Mouse (Mus musculus) midbrain, postnatal 0 days (tissue): ENCODE results near the gene Fuz. TPM values are rescaled to one million over a fixed set of nuclear protein-coding genes. Genes with fewer than 3 reads are reported as not detected.
A peak's percentile ranks its signal among the peaks of the same experiment; 100 is the strongest.

Experiments used
- ATAC-seq: fragments of 200-750 bp; cut with Nextera tagmentation; 2 replicates; pipeline ENCODE4 v1.8.0; 2017; ENCODE audit warnings: moderate number of reproducible peaks, mild to moderate bottlenecking, moderate TSS enrichment, moderate library complexity; ENCODE audit not compliant: low FRiP score
- DNase-seq: peaks from one replicate; pipeline ENCODE4 v3.0.0-alpha.2; 2015; ENCODE audit warnings: low spot score
- H3K27ac ChIP-seq: fragments of 300-500 bp; sonication (generic); 2 replicates; pipeline ENCODE4 v1.5.1; 2014; ENCODE audit warnings: low read depth, mild to moderate bottlenecking, low read length, mixed read lengths
- H3K27me3 ChIP-seq: fragments of 300-500 bp; sonication (generic); 2 replicates; pipeline ENCODE4 v1.6.1; 2014; ENCODE audit warnings: low read length, control low read depth, mixed read lengths; ENCODE audit not compliant: insufficient read depth
- H3K36me3 ChIP-seq: fragments of 300-500 bp; sonication (generic); 2 replicates; pipeline ENCODE4 v1.6.1; 2014; ENCODE audit warnings: low read length, control low read depth, mixed read lengths; ENCODE audit not compliant: insufficient read depth
- H3K4me1 ChIP-seq: fragments of 300-500 bp; sonication (generic); 2 replicates; pipeline ENCODE4 v1.6.1; 2014; ENCODE audit warnings: mild to moderate bottlenecking, control low read depth, antibody characterized with exemption, low read length, mixed read lengths; ENCODE audit not compliant: insufficient read depth
- H3K4me2 ChIP-seq: fragments of 300-500 bp; sonication (generic); 2 replicates; pipeline ENCODE4 v1.6.1; 2014; ENCODE audit warnings: low read depth, mild to moderate bottlenecking, low read length, mixed read lengths; ENCODE audit not compliant: poor library complexity, severe bottlenecking
- H3K4me3 ChIP-seq: fragments of 300-500 bp; sonication (generic); 2 replicates; pipeline ENCODE4 v1.5.1; 2014; ENCODE audit warnings: low read depth, mild to moderate bottlenecking, low read length, moderate library complexity
- H3K9ac ChIP-seq: fragments of 300-500 bp; sonication (generic); replicated peaks from 2 replicates; pipeline ENCODE4 v1.6.1; 2014; ENCODE audit warnings: mild to moderate bottlenecking, low read length, moderate library complexity, mixed read lengths; ENCODE audit not compliant: poor library complexity, severe bottlenecking
- H3K9me3 ChIP-seq: fragments of 300-500 bp; sonication (generic); 2 replicates; pipeline ENCODE4 v1.6.1; 2016; ENCODE audit warnings: low read length, control low read depth
- CTCF ChIP-seq: IDR thresholded peaks from 2 replicates; pipeline ENCODE4 v1.5.1; 2016; ENCODE audit warnings: antibody characterized with exemption, mild to moderate bottlenecking
- WGBS: fragments of 180-500 bp; shearing (Covaris S2); extraction: QIAGEN DNeasy Blood & Tissue Kit; methylation state at CpG from one replicate; pipeline ENCODE4 v1.1.7; 2014; 5-methylcytosine and 5-hydroxymethylcytosine counted together
- polyA plus RNA-seq: library from polyadenylated mRNA; unstranded; fragments of >200 nt; fragmentation: Nextera tagmentation; extraction: Ambion mirVana; gene quantifications from 2 replicates; pipeline ENCODE4 v1.2.1, GENCODE M21; 2015
- total RNA-seq: library from RNA; depleted of rRNA; stranded (reverse); fragments of >200 nt; gene quantifications from 2 replicates; pipeline ENCODE4 v1.2.3, GENCODE M21; 2014

The Fuz gene
- total and polyA plus RNA-seq, 2 experiments from 2014 or later: 15.4 to 22.4 TPM

GRCm38 (mm10) chr7:44919127-44919526 is 23.2 kb downstream of the Fuz start:
- H3K27ac ChIP-seq: no peak overlapping the region
- 86% methylated on average over 5 of the region's 5 CpGs for WGBS
- peaks cover 19% of the 10 kb centered on the region for H3K36me3 ChIP-seq
- TF ChIP-seq CTCF: no peak
- no peaks in the 10 kb centered on the region for H3K9me3 ChIP-seq
- H3K4me3 ChIP-seq: no peak overlapping the region
- DNase-seq: no peak
- no peak overlapping the region for H3K4me2 ChIP-seq
- no peaks in the 10 kb centered on the region for H3K27me3 ChIP-seq
- ATAC-seq: no peak
- H3K4me1 ChIP-seq: no peaks in the 10 kb centered on the region
- no peak overlapping the region for H3K9ac ChIP-seq

GRCm38 (mm10) chr7:44922530-44922929 is 26.7 kb downstream of the Fuz start:
- no peak for TF ChIP-seq CTCF
- Histone ChIP-seq H3K4me3 (no peak overlapping the region), H3K4me1 (peaks cover 2% of the 10 kb centered on the region; the same call in 1 of the 2 replicates), H3K9me3 (no peaks in the 10 kb centered on the region), H3K27me3 (no peaks in the 10 kb centered on the region), H3K27ac (no peak overlapping the region), H3K36me3 (peaks cover 14% of the 10 kb centered on the region), H3K4me2 (no peak overlapping the region), H3K9ac (no peak overlapping the region)
- no peak for DNase-seq
- no peak for ATAC-seq

- 61% methylated on average over 3 of the region's 3 CpGs for WGBS
- DNase-seq: peak; percentile 55
- no peak overlapping the region for H3K4me2 ChIP-seq
Observed at GRCm38 (mm10) chr7:44925468-44925867, 29.6 kb downstream of the Fuz start.

GRCm38 (mm10) chr7:44928570-44928969 is 32.7 kb downstream of the Fuz start:
- Histone ChIP-seq H3K36me3 (peaks cover 2% of the 10 kb centered on the region; the same call in 1 of the 2 replicates), H3K9me3 (no peaks in the 10 kb centered on the region), H3K4me3 (peak overlapping the region; percentile 94), H3K4me2 (peak overlapping the region; percentile 74), H3K27ac (peak overlapping the region; percentile 89), H3K9ac (peak overlapping the region; percentile 93), H3K4me1 (peaks cover 13% of the 10 kb centered on the region), H3K27me3 (no peaks in the 10 kb centered on the region)
- ATAC-seq (no peak), DNase-seq (no peak)
- TF ChIP-seq CTCF: no peak
- WGBS: 0% methylated on average over 1 of the region's 1 CpGs

More at GRCm38 (mm10) chr7:44925468-44925867, 29.6 kb downstream of the Fuz start:
- ATAC-seq: no peak
- no peak overlapping the region for H3K9ac ChIP-seq
- TF ChIP-seq CTCF: peak; percentile 76
- no peak overlapping the region for H3K27ac ChIP-seq
- H3K9me3 ChIP-seq: no peaks in the 10 kb centered on the region
- H3K4me3 ChIP-seq: no peak overlapping the region
- peaks cover 13% of the 10 kb centered on the region for H3K4me1 ChIP-seq
- peaks cover 14% of the 10 kb centered on the region for H3K36me3 ChIP-seq
- no peaks in the 10 kb centered on the region for H3K27me3 ChIP-seq

GRCm38 (mm10) chr7:44929204-44930151 is 33.6 kb downstream of the Fuz start, which contains the start of gene Ap2a1:
TSS of gene Ap2a1 (minus strand) at chr7:44929496.
- H3K9ac ChIP-seq: peak within 1 kb of the TSS; percentile 93
- no peaks in the 10 kb centered on the region for H3K27me3 ChIP-seq
- H3K4me2 ChIP-seq: peak within 1 kb of the TSS; percentile 74
- H3K9me3 ChIP-seq: no peaks in the 10 kb centered on the region
- ATAC-seq (peak; percentile 99), DNase-seq (peak; percentile 100)
- peaks cover 13% of the 10 kb centered on the region for H3K4me1 ChIP-seq
- under 1% methylated on average over 80 of the region's 84 CpGs for WGBS
- 0 out of 2 replicates have a peak, but pooled peaks cover 2% of the 10 kb centered on the region for H3K36me3 ChIP-seq
- peak within 1 kb of the TSS; percentile 93 for H3K27ac ChIP-seq
- H3K4me3 ChIP-seq: peak within 1 kb of the TSS; percentile 94
- peak; percentile 15 for TF ChIP-seq CTCF

- Histone ChIP-seq H3K4me2 (no peak overlapping the region), H3K27ac (no peak overlapping the region), H3K4me1 (no peaks in the 10 kb centered on the region), H3K4me3 (no peak overlapping the region), H3K27me3 (no peaks in the 10 kb centered on the region), H3K9me3 (0 out of 2 replicates have a peak, but pooled peaks cover 6% of the 10 kb centered on the region), H3K36me3 (no peaks in the 10 kb centered on the region), H3K9ac (no peak overlapping the region)
- ATAC-seq: no peak
- TF ChIP-seq CTCF: no peak
- no peak for DNase-seq
- 91% methylated on average over 4 of the region's 4 CpGs for WGBS
Observed at GRCm38 (mm10) chr7:44938680-44939079, 42.8 kb downstream of the Fuz start.
